Mouse (Mus musculus): ENCODE measurements around the gene Dffb.

GRCm38 (mm10) chr4:153943243-153943642 is 31.7 kb downstream of the Dffb start:
- TF ChIP-seq CTCF (IDR thresholded peaks at IDR 0.05; ENCODE audit: low read depth): peak; percentile 63
- no peak for TF ChIP-seq EP300 (IDR thresholded peaks at IDR 0.05; ENCODE audit: low read depth)

Data from heart, postnatal 0 days (tissue).